Mouse (Mus musculus) heart, adult 2 months (tissue): ENCODE results near the gene Clrn1.

Experiments used
- EP300 ChIP-seq: fragments of 200-500 bp; IDR thresholded peaks from 2 replicates; pipeline ENCODE4 v1.6.1; 2011; ENCODE audit warnings: low read depth, low read length, control low read depth; ENCODE audit not compliant: insufficient read depth
- POLR2A ChIP-seq: fragments of 200-500 bp; IDR thresholded peaks from 2 replicates; pipeline ENCODE4 v1.6.1; 2011; ENCODE audit warnings: mild to moderate bottlenecking, low read depth, low read length, control low read depth; ENCODE audit not compliant: insufficient read depth

DNA sequence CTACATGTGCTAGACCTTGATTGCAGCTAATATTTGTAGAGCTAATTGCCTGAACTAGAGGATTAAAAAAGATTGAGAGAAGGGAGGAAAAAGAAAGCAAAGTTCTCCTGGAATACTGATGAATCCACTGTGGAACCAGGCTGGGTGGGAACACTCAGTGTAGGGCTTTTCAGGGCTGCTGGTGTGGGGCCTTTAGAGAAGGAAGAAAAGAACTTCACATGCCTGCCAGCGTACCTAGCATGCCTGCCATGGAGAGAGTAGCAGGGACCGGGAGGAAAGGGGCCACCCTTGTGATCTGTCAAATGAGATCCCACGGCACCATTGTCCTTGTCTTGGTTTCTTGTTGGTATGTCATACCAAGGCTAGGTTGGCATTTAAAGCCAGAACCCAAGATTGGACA is 4.5 kb upstream of the Clrn1 start:
- TF ChIP-seq EP300 (no peak), POLR2A (no peak)
